Mouse (Mus musculus) MEL (cell line): ENCODE data around the gene Fen1.

Experiments
- BHLHE40 ChIP-seq: IDR thresholded peaks from 2 replicates; pipeline ENCODE4 v1.6.1; 2012; ENCODE audit warnings: low read depth, mild to moderate bottlenecking, inconsistent platforms, low read length, improper control_type of control experiment, borderline replicate concordance
- CTCF ChIP-seq, 3 experiments: IDR thresholded peaks in 2 of 3; conservative IDR thresholded peaks in 1 of 3; 2 replicates each; pipeline ENCODE4 v1.5.1; 2011 to 2012; ENCODE audit warnings: low read length in 3 of 3, low read depth in 2 of 3, mild to moderate bottlenecking in 2 of 3, improper control_type of control experiment in 1 of 3, inconsistent platforms in 1 of 3, mixed read lengths in 1 of 3, moderate library complexity in 1 of 3; ENCODE audit not compliant: control insufficient read depth in 1 of 3, insufficient read depth in 1 of 3, poor library complexity in 1 of 3, severe bottlenecking in 1 of 3
- HCFC1 ChIP-seq: IDR thresholded peaks from 2 replicates; pipeline ENCODE4 v1.6.1; 2012; ENCODE audit warnings: low read depth, mild to moderate bottlenecking, inconsistent platforms, low read length, improper control_type of control experiment, moderate library complexity
- JUND ChIP-seq: IDR thresholded peaks from 2 replicates; pipeline ENCODE4 v1.6.1; 2011; ENCODE audit warnings: low read depth, mild to moderate bottlenecking, improper control_type of control experiment, low read length
- POLR2A ChIP-seq, 2 experiments: IDR thresholded peaks; 2 replicates each; pipeline ENCODE4 v1.6.1; 2011 to 2012; ENCODE audit warnings: low read length in 2 of 2, mild to moderate bottlenecking in 2 of 2, control low read depth in 1 of 2, improper control_type of control experiment in 1 of 2, low read depth in 1 of 2, moderate library complexity in 1 of 2; ENCODE audit not compliant: control insufficient read depth in 1 of 2, insufficient read depth in 1 of 2, poor library complexity in 1 of 2
- POLR2AphosphoS2 ChIP-seq: IDR thresholded peaks from 2 replicates; pipeline ENCODE4 v1.6.1; 2011; ENCODE audit warnings: low read length, improper control_type of control experiment
- SMC3 ChIP-seq: IDR thresholded peaks from 2 replicates; pipeline ENCODE4 v1.6.1; 2011; ENCODE audit warnings: low read depth, low read length, improper control_type of control experiment
- TAL1 ChIP-seq: IDR thresholded peaks from 2 replicates; pipeline ENCODE4 v1.6.1; 2012; ENCODE audit warnings: mild to moderate bottlenecking, inconsistent platforms, low read length, moderate library complexity, mixed read lengths
- USF1 ChIP-seq: IDR thresholded peaks from 2 replicates; pipeline ENCODE4 v1.6.1; 2014; ENCODE audit warnings: low read depth, mild to moderate bottlenecking, inconsistent platforms, low read length, improper control_type of control experiment, moderate library complexity
- ZC3H11A ChIP-seq: IDR thresholded peaks from 2 replicates; pipeline ENCODE4 v1.6.1; 2012; ENCODE audit warnings: low read depth, mild to moderate bottlenecking, inconsistent platforms, low read length, improper control_type of control experiment

DNA sequence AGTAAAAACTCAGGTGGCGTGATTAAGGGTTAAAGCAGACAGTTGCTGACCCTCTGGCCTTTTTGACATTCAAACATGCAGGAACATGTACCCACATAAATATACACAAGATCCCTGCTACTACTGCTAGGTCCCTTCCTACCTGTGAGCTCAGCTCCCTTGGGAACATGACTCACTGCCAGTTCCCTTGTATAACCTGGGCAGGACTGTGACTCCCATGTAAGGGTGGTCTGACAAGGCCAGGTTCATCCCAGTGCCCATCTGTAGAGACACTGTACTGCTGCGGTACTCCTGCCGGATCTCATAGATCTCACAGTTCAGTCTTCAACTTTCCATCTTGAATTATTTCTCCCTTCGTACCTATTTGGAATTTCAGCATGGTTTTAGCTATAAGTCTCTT, 6.8 kb downstream of the Fen1 start:
- TF ChIP-seq HCFC1 (no peak), SMC3 (no peak), POLR2A (IDR thresholded peaks at IDR 0.05; ENCODE audit: control insufficient read depth in 1 of 2, insufficient read depth in 1 of 2, low read depth in 1 of 2, low read length in 2 of 2, poor library complexity in 1 of 2) (no peak), BHLHE40 (no peak), CTCF (IDR thresholded peaks at IDR 0.05 in 2 of 3, conservative IDR thresholded peaks at IDR 0.05 in 1 of 3; ENCODE audit: control insufficient read depth in 1 of 3, insufficient read depth in 1 of 3, low read depth in 2 of 3, low read length in 3 of 3, poor library complexity in 1 of 3, severe bottlenecking in 1 of 3) (no peak), ZC3H11A (no peak), USF1 (no peak), JUND (no peak), TAL1 (no peak), POLR2AphosphoS2 (0 out of 2 replicates have a peak, but pooled peaks have one; percentile 21)
